Mouse (Mus musculus) hindlimb bud, embryonic 11.5 days (tissue): ENCODE measurements at regions not wholly inside any gene's neighbourhood (a gene's known extent, or its start where the extent isn't known, plus 50 kb on each side); places are given as distances from the start of the nearest gene placed in this dataset.

Experiments
- DNase-seq: peaks from one replicate; pipeline ENCODE4 v3.0.0-alpha.2; 2012; ENCODE audit warnings: low read depth, low spot score; ENCODE audit errors: extremely low spot score

GRCm38 (mm10) chr8:126854121-126855055 is 91.3 kb downstream of the Tomm20 start:
- DNase-seq, result no peak

- DNase-seq, result no peak
Measured at GRCm38 (mm10) chr8:126852663-126853390, 92.8 kb downstream of the Tomm20 start.

- DNase-seq, result no peak
Measured at GRCm38 (mm10) chr8:126852184-126852583, 93.5 kb downstream of the Tomm20 start.

GRCm38 (mm10) chr8:126851780-126852179 is 93.9 kb downstream of the Tomm20 start:
- no peak for DNase-seq

GRCm38 (mm10) chr8:126850189-126850535 is 95.5 kb downstream of the Tomm20 start:
- no peak for DNase-seq

- DNase-seq, result no peak
Measured at GRCm38 (mm10) chr8:126849411-126850188, 96.0 kb downstream of the Tomm20 start.

- no peak for DNase-seq
Measured at GRCm38 (mm10) chr8:126848369-126849105, 97.1 kb downstream of the Tomm20 start.

- no peak for DNase-seq
Measured at GRCm38 (mm10) chr8:126847664-126848353, 97.8 kb downstream of the Tomm20 start.

- no peak for DNase-seq
Measured at GRCm38 (mm10) chr8:126846188-126846565, 99.5 kb downstream of the Tomm20 start.

- DNase-seq, result no peak
Measured at GRCm38 (mm10) chr8:126845530-126846187, 100.0 kb downstream of the Tomm20 start.

- DNase-seq, result no peak
Measured at GRCm38 (mm10) chr8:126844627-126845026, 101.0 kb downstream of the Tomm20 start.

GRCm38 (mm10) chr8:126841187-126841586 is 104.5 kb downstream of the Tomm20 start:
- no peak for DNase-seq

- DNase-seq, result peak; percentile 28
Measured at GRCm38 (mm10) chr8:126839712-126840355, 105.8 kb downstream of the Tomm20 start.

GRCm38 (mm10) chr8:126839039-126839711 is 106.5 kb downstream of the Tomm20 start:
- DNase-seq, result peak; percentile 79

GRCm38 (mm10) chr8:126838228-126838627 is 107.4 kb downstream of the Tomm20 start:
- DNase-seq, result no peak

- no peak for DNase-seq
Measured at GRCm38 (mm10) chr8:126837318-126838025, 108.2 kb downstream of the Tomm20 start.

- no peak for DNase-seq
Measured at GRCm38 (mm10) chr8:126835554-126835953, 110.1 kb downstream of the Tomm20 start.
